In the genomic region with DNA sequence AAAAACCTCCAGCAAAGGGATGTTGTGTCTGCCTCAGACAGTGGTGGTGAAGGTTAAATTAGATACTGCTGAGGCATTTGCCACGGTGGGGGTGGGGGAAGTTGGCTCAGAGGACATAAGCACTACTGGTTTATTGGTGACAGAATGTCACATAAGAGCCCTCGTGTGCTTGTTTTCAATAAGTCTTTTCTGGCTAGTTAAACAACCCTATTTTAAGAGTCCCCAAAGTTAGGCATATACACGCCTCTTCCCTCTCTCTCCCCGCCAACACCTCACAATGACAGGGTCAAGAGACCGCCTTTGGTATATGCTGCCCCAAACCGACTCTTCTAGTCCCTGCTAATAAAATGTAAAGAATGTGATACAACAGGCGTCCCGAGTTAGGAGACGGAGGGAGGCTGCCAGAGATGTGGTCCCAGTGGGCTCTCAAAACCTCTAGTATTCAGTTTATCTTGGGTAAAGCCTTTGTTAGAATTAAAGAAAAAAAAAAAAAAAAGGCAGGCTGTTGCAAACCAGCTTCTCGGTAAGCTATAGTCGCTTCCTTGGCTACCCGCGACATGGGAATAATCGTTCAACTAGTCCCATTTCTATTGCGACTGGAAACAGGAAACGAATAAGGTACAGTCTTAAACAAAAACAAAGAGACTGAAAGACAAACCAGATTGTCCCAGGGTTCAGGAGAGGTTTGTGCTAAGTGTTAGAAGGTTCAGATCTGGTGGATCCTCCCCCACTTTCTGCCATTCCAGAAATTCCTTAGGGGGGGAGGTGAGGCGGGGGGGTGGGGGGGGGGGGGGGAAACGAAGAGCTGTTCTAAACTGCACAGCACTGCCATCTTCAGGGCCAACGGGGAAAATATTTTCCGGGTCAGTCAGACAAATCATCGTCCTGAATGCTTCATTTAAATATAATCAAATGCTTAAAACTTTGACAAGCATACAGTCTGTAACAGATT, we compare ENCODE assay signal across 8 mouse cellular contexts.
A peak's percentile ranks its signal among the peaks of the same experiment; 100 is the strongest.
DNase-seq lines count a peak whose midpoint lies in the region; ATAC-seq and TF ChIP-seq lines count a peak whose summit lies in the region.

No protein-coding gene starts in this region.

- intact Hi-C loops in left cerebral cortex, adult 2 months (cut with DNase I), result loop anchor here (2.0 to 5.0 kb wide), 4 partner anchors 440 to 681 kb away; a partner anchor contains a TSS

- peak; percentile 28 for DNase-seq in T-cell, adult 2 months (ENCODE audit: low spot score)
- peak; percentile 81 to 89 for DNase-seq in cerebellum, postnatal 14 days
- DNase-seq in gastrocnemius, adult 8-10 months (ENCODE audit: low spot score in 2 of 2), result peak; percentile 45 to 46
- peak; percentile 84 for DNase-seq in hindbrain, postnatal 0 days (ENCODE audit: low spot score)
- DNase-seq in left cerebral cortex, adult 2 months (ENCODE audit: extremely low spot score in 1 of 2, low spot score in 2 of 2), result peak; percentile 54 to 65
- DNase-seq in right cerebral cortex, postnatal 14 days, result peak; percentile 70

- peak; percentile 79 for ATAC-seq in hindbrain, postnatal 0 days
- no peak for ATAC-seq in monocyte, adult 5-6 weeks (replicated peaks; ENCODE audit: insufficient number of reproducible peaks, low FRiP score, low TSS enrichment, poor library complexity, severe bottlenecking)

- WGBS in hindbrain, postnatal 0 days, result 2% methylated on average over 20 of the region's 21 CpGs
- 18% methylated on average over 18 of the region's 21 CpGs for WGBS in macrophage (ENCODE audit: missing documents)

- peak overlapping the region; percentile 41 for H3K9ac ChIP-seq in hindbrain, postnatal 0 days (replicated peaks; ENCODE audit: low read length)

- H3K36me3 ChIP-seq in hindbrain, postnatal 0 days (ENCODE audit: insufficient read depth, low read length), result no peaks in the 10 kb centered on the region
- no peaks in the 10 kb centered on the region for H3K36me3 ChIP-seq in macrophage (ENCODE audit: inconsistent target)

- H3K4me3 ChIP-seq in hindbrain, postnatal 0 days (ENCODE audit: low read length), result peak overlapping the region; percentile 39
- H3K4me3 ChIP-seq in left cerebral cortex, adult 2 months, result peak overlapping the region; percentile 48
- peak overlapping the region; percentile 21; the same call in 1 of the 2 replicates for H3K4me3 ChIP-seq in macrophage (ENCODE audit: inconsistent target)

- no peaks in the 10 kb centered on the region for H3K9me3 ChIP-seq in hindbrain, postnatal 0 days (ENCODE audit: low read length)

- peak overlapping the region; percentile 81 for H3K4me2 ChIP-seq in hindbrain, postnatal 0 days (ENCODE audit: low read depth, low read length)

- no peak overlapping the region for H3K27ac ChIP-seq in hindbrain, postnatal 0 days
- peak overlapping the region; percentile 44; the same call in 1 of the 2 replicates for H3K27ac ChIP-seq in left cerebral cortex, adult 2 months
- H3K27ac ChIP-seq in macrophage, result no peak overlapping the region

- TF ChIP-seq CTCF in hindbrain, postnatal 0 days (IDR thresholded peaks at IDR 0.05; ENCODE audit: low read depth), result peak; percentile 62
- peak; percentile 61 for TF ChIP-seq CTCF in left cerebral cortex, adult 2 months (IDR thresholded peaks at IDR 0.05)

- H3K79me2 ChIP-seq in macrophage (ENCODE audit: inconsistent target), result no peaks in the 10 kb centered on the region

- no peaks in the 10 kb centered on the region for H3K4me1 ChIP-seq in hindbrain, postnatal 0 days (ENCODE audit: insufficient read depth, low read length)

- H3K27me3 ChIP-seq in hindbrain, postnatal 0 days (ENCODE audit: insufficient read depth, low read length), result no peaks in the 10 kb centered on the region

Comparison
In these comparisons a context has a peak if more than half of its experiments do, and no peak if none do; other contexts are left out.
1. DNase-seq: peak in every context shown above with its lines; median percentile 85 in cerebellum, postnatal 14 days; 84 in hindbrain, postnatal 0 days; 70 in right cerebral cortex, postnatal 14 days; 60 in left cerebral cortex, adult 2 months; 46 in gastrocnemius, adult 8-10 months; 28 in T-cell, adult 2 months.